Mouse (Mus musculus): Measurements from ENCODE around the gene Ptk7. TPM values are rescaled to one million over a fixed set of nuclear protein-coding genes. Genes with fewer than 3 reads are reported as not detected.
"Not testable (repeated sequence)": the region's sequence is repeated elsewhere in the genome, so short reads cannot be mapped to it uniquely, and the experiment has no call there.

The Ptk7 gene
- total RNA-seq, 2 experiments from 2014 or later, result 9.5 to 10.1 TPM

- DNase-seq (ENCODE audit: low spot score in 2 of 2), result no peak
Measured at GRCm38 (mm10) chr17:46559146-46559545, 70.2 kb downstream of the Ptk7 start.

- DNase-seq (ENCODE audit: low spot score in 2 of 2), result no peak
Measured at GRCm38 (mm10) chr17:46558151-46558550, 71.2 kb downstream of the Ptk7 start.

- DNase-seq (ENCODE audit: low spot score in 2 of 2), result not testable (repeated sequence)
Measured at GRCm38 (mm10) chr17:46557321-46557720, 72.0 kb downstream of the Ptk7 start.

- DNase-seq (ENCODE audit: low spot score in 2 of 2), result peak; percentile 13 to 18
Measured at GRCm38 (mm10) chr17:46556584-46556945, 72.7 kb downstream of the Ptk7 start.

GRCm38 (mm10) chr17:46555673-46556583 lies 73.4 kb downstream of the Ptk7 start, which contains the start of gene Srf:
Gene Srf, minus strand, starts transcription at chr17:46556175.
- peak; percentile 97 to 98 for DNase-seq (ENCODE audit: low spot score in 2 of 2)

GRCm38 (mm10) chr17:46554977-46555672 lies 74.2 kb downstream of the Ptk7 start:
- peak; percentile 40 to 42 for DNase-seq (ENCODE audit: low spot score in 2 of 2)

- peak in 1 of 2 experiments; percentile 49 for DNase-seq (ENCODE audit: low spot score in 2 of 2)
Measured at GRCm38 (mm10) chr17:46554646-46554976, 74.7 kb downstream of the Ptk7 start.

- no peak for DNase-seq (ENCODE audit: low spot score in 2 of 2)
Measured at GRCm38 (mm10) chr17:46553926-46554325, 75.4 kb downstream of the Ptk7 start.

- no peak for DNase-seq (ENCODE audit: low spot score in 2 of 2)
Measured at GRCm38 (mm10) chr17:46553469-46553868, 75.8 kb downstream of the Ptk7 start.

GRCm38 (mm10) chr17:46552841-46553423 lies 76.4 kb downstream of the Ptk7 start:
- DNase-seq (ENCODE audit: low spot score in 2 of 2), result peak; percentile 82 to 93

- DNase-seq (ENCODE audit: low spot score in 2 of 2), result no peak
Measured at GRCm38 (mm10) chr17:46552151-46552550, 77.2 kb downstream of the Ptk7 start.

GRCm38 (mm10) chr17:46551369-46551768 lies 77.9 kb downstream of the Ptk7 start:
- DNase-seq (ENCODE audit: low spot score in 2 of 2), result no peak

- DNase-seq (ENCODE audit: low spot score in 2 of 2), result no peak
Measured at GRCm38 (mm10) chr17:46550904-46551303, 78.4 kb downstream of the Ptk7 start.

GRCm38 (mm10) chr17:46549642-46550041 lies 79.7 kb downstream of the Ptk7 start:
- DNase-seq (ENCODE audit: low spot score in 2 of 2), result no peak

- DNase-seq (ENCODE audit: low spot score in 2 of 2), result peak; percentile 41 to 53
Measured at GRCm38 (mm10) chr17:46549193-46549592, 80.1 kb downstream of the Ptk7 start.

GRCm38 (mm10) chr17:46548741-46549140 lies 80.6 kb downstream of the Ptk7 start:
- DNase-seq (ENCODE audit: low spot score in 2 of 2), result no peak

GRCm38 (mm10) chr17:46547923-46548322 lies 81.4 kb downstream of the Ptk7 start:
- no peak for DNase-seq (ENCODE audit: low spot score in 2 of 2)

- DNase-seq (ENCODE audit: low spot score in 2 of 2), result no peak
Measured at GRCm38 (mm10) chr17:46546995-46547394, 82.3 kb downstream of the Ptk7 start.

- no peak for DNase-seq (ENCODE audit: low spot score in 2 of 2)
Measured at GRCm38 (mm10) chr17:46546591-46546990, 82.7 kb downstream of the Ptk7 start.

- peak; percentile 89 to 93 for DNase-seq (ENCODE audit: low spot score in 2 of 2)
Measured at GRCm38 (mm10) chr17:46545813-46546564, 83.3 kb downstream of the Ptk7 start, which contains the start of gene Cul9. Gene Cul9, minus strand, starts transcription at chr17:46546388.

- no peak for DNase-seq (ENCODE audit: low spot score in 2 of 2)
Measured at GRCm38 (mm10) chr17:46543661-46544060, 85.6 kb downstream of the Ptk7 start.

Measured in left cerebral cortex, adult 18-20 months (tissue).